Mouse (Mus musculus) CH12.LX (cell line): ENCODE measurements around the gene Axdnd1. TPM values are rescaled to one million over a fixed set of nuclear protein-coding genes. Genes with fewer than 3 reads are reported as not detected.

Experiments used
- DNase-seq: peaks from one replicate; pipeline ENCODE4 v3.0.0-alpha.2; 2013; ENCODE audit errors: extremely low read depth
- H3K27ac ChIP-seq: 2 replicates; pipeline ENCODE4 v1.5.1; 2012; ENCODE audit warnings: low read depth, mild to moderate bottlenecking, control low read depth, moderate library complexity; ENCODE audit not compliant: insufficient read depth
- H3K27me3 ChIP-seq: replicated peaks from 2 replicates; pipeline ENCODE3; 2012; ENCODE audit warnings: inconsistent platforms
- H3K36me3 ChIP-seq, 2 experiments: replicated peaks in 1 of 2; 2 replicates each; pipeline versions ENCODE3 to v1.6.1; 2012; ENCODE audit warnings: inconsistent platforms in 1 of 2, low read length in 1 of 2, mild to moderate bottlenecking in 1 of 2, mixed read lengths in 1 of 2, moderate library complexity in 1 of 2; ENCODE audit not compliant: control insufficient read depth in 1 of 2, insufficient read depth in 1 of 2
- H3K4me1 ChIP-seq, 2 experiments: 2 replicates each; pipeline ENCODE4 v1.6.1; 2012; ENCODE audit warnings: inconsistent platforms in 1 of 2, moderate library complexity in 1 of 2; ENCODE audit not compliant: insufficient read depth in 2 of 2, control insufficient read depth in 1 of 2
- H3K4me2 ChIP-seq: 2 replicates; pipeline ENCODE4 v1.6.1; 2012; ENCODE audit warnings: low read depth, mild to moderate bottlenecking, control low read depth; ENCODE audit not compliant: poor library complexity, insufficient read depth, severe bottlenecking
- H3K4me3 ChIP-seq, 3 experiments: fragments of 150-350 bp in 1 of 3; sonication (generic) in 1 of 3; replicated peaks in 1 of 3; 2 replicates each; pipeline versions ENCODE3 to v1.5.1; 2011 to 2012; ENCODE audit warnings: low read depth in 2 of 3, low read length in 2 of 3, mild to moderate bottlenecking in 2 of 3, moderate library complexity in 2 of 3, control low read depth in 1 of 3, improper control_type of control experiment in 1 of 3, inconsistent platforms in 1 of 3, mixed read lengths in 1 of 3; ENCODE audit not compliant: poor library complexity in 1 of 3
- H3K79me2 ChIP-seq: replicated peaks from 2 replicates; pipeline ENCODE4 v1.6.1; 2012; ENCODE audit warnings: mild to moderate bottlenecking, moderate library complexity; ENCODE audit not compliant: control insufficient read depth, poor library complexity, insufficient read depth, severe bottlenecking; ENCODE audit errors: extremely low read depth
- H3K9ac ChIP-seq: 2 replicates; pipeline ENCODE4 v1.6.1; 2012; ENCODE audit warnings: low read depth, mild to moderate bottlenecking, control low read depth, moderate library complexity; ENCODE audit not compliant: insufficient read depth
- H3K9me3 ChIP-seq: replicated peaks from 2 replicates; pipeline ENCODE3; 2012; ENCODE audit warnings: low read length, inconsistent platforms, mixed read lengths
- CHD1 ChIP-seq: IDR thresholded peaks from 2 replicates; pipeline ENCODE4 v1.6.1; 2012; ENCODE audit warnings: low read depth, low read length, improper control_type of control experiment, inconsistent platforms
- CHD2 ChIP-seq: IDR thresholded peaks from 2 replicates; pipeline ENCODE4 v1.6.1; 2011; ENCODE audit warnings: low read length, improper control_type of control experiment
- CTCF ChIP-seq, 2 experiments: IDR thresholded peaks in 1 of 2; conservative IDR thresholded peaks in 1 of 2; 2 replicates each; pipeline ENCODE4 v1.5.1; 2011 to 2012; ENCODE audit warnings: low read depth in 2 of 2, low read length in 2 of 2, improper control_type of control experiment in 1 of 2, inconsistent platforms in 1 of 2, mild to moderate bottlenecking in 1 of 2, moderate library complexity in 1 of 2
- E2F4 ChIP-seq: IDR thresholded peaks from 2 replicates; pipeline ENCODE4 v1.6.1; 2011; ENCODE audit warnings: low read depth, low read length, improper control_type of control experiment; ENCODE audit not compliant: insufficient replicate concordance
- HCFC1 ChIP-seq: IDR thresholded peaks from 2 replicates; pipeline ENCODE4 v1.6.1; 2012; ENCODE audit warnings: low read depth, mild to moderate bottlenecking, inconsistent platforms, low read length, improper control_type of control experiment
- MEF2A ChIP-seq: IDR thresholded peaks from 2 replicates; pipeline ENCODE4 v1.6.1; 2014; ENCODE audit warnings: low read depth, mild to moderate bottlenecking, inconsistent platforms, low read length, improper control_type of control experiment, borderline replicate concordance
- MXI1 ChIP-seq: IDR thresholded peaks from 2 replicates; pipeline ENCODE4 v1.6.1; 2011; ENCODE audit warnings: mild to moderate bottlenecking, low read depth, low read length, improper control_type of control experiment
- POLR2AphosphoS2 ChIP-seq: IDR thresholded peaks from 2 replicates; pipeline ENCODE4 v1.6.1; 2011; ENCODE audit warnings: low read depth, low read length, improper control_type of control experiment
- SIN3A ChIP-seq: IDR thresholded peaks from 2 replicates; pipeline ENCODE4 v1.6.1; 2012; ENCODE audit warnings: low read length, improper control_type of control experiment, inconsistent platforms
- TBP ChIP-seq: conservative IDR thresholded peaks from 2 replicates; pipeline ENCODE4 v1.6.1; 2011; ENCODE audit warnings: low read depth, low read length, improper control_type of control experiment
- TCF12 ChIP-seq: IDR thresholded peaks from 2 replicates; pipeline ENCODE4 v1.6.1; 2014; ENCODE audit warnings: low read depth, mild to moderate bottlenecking, inconsistent platforms, low read length, improper control_type of control experiment
- UBTF ChIP-seq: IDR thresholded peaks from 2 replicates; pipeline ENCODE4 v1.6.1; 2012; ENCODE audit warnings: low read depth, mild to moderate bottlenecking, inconsistent platforms, low read length, improper control_type of control experiment, moderate library complexity
- USF1 ChIP-seq: IDR thresholded peaks from 2 replicates; pipeline ENCODE4 v1.6.1; 2014; ENCODE audit warnings: low read depth, mild to moderate bottlenecking, inconsistent platforms, low read length, improper control_type of control experiment
- ZKSCAN1 ChIP-seq: IDR thresholded peaks from 2 replicates; pipeline ENCODE4 v1.6.1; 2012; ENCODE audit warnings: low read depth, inconsistent platforms, low read length, improper control_type of control experiment, borderline replicate concordance
- ZMIZ1 ChIP-seq: IDR thresholded peaks from 2 replicates; pipeline ENCODE4 v1.6.1; 2012; ENCODE audit warnings: low read depth, mild to moderate bottlenecking, inconsistent platforms, low read length, improper control_type of control experiment
- dilution Hi-C: fragments of 300-500 bp; cut with MboI; formaldehyde crosslinking; loops from 2 replicates; pipeline ENCODE4 v1.14.3; 2020; ENCODE audit warnings: low sequenced_read_pairs; ENCODE audit not compliant: extremely low pct_unique_long_range_greater_than_20kb, extremely low pct_ligation_motif_present
- in situ Hi-C: fragments of 300-500 bp; cut with MboI; formaldehyde crosslinking; loops from 3 replicates; pipeline ENCODE4 v1.14.3; 2019; ENCODE audit warnings: low sequenced_read_pairs, low pct_ligation_motif_present, low pct_unique_long_range_greater_than_20kb, mixed read lengths
- polyA plus RNA-seq: library from polyadenylated mRNA; unstranded; fragments of >175 nt; gene quantifications from 2 replicates; pipeline ENCODE4 v1.2.1, GENCODE M21; 2012; ENCODE audit warnings: low read depth; ENCODE audit not compliant: insufficient read length
- total RNA-seq, 2 experiments: library from RNA; depleted of rRNA; stranded (reverse); fragments of 300-350 nt in 1 of 2; fragments of >200 nt in 1 of 2; gene quantifications; 2 replicates each; pipeline ENCODE4 v1.2.3; 2012 to 2014

Axdnd1 gene
- total and polyA plus RNA-seq, 3 experiments, result not detected

DNA sequence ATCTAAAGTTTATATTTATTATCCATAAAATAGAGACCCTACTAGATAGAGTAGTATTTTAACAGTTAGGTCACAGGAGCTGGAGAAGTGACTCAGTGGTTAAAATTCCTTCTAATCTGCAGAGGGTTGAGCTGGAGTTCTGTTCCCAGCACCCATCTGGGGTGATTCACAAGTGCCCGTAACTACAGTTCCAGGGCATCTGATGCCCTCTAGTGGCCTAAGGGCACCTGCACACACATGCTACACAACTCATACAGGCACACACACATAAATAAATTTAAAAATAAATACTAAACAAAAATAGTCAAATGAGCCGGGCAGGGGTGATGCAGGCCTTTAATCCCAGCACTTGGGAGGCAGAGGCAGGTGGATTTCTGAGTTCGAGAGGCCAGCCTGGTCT lies 39.7 kb downstream of the Axdnd1 start:
- in situ Hi-C loops, result no loop called here

DNA sequence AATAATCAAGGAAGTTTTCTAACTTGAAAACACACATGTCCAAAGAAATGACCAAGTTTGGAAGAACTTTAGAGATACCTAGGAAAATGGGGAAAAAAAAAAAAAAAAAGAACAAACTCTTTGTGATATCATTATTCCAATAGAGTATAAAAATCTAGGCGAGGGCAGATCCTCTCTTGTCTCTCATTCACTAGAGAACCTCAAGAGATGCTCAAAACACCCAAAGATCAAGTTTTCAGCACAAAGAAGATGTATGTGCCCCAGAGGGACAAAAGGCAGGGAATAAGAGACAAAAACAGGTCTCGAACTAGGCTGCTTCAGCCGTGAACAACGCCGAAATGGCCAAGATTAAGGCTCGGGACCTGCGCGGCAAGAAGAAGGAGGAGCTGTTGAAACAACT lies 55.2 kb downstream of the Axdnd1 start, which contains the start of gene Gm2000:
Gm2000 (plus strand) TSS at position 301 of the 400 bp plus-strand sequence.
- in situ Hi-C loops, result no loop called here
- no peaks in the 10 kb centered on the region for H3K36me3 ChIP-seq
- no peak within 1 kb of the TSS for H3K4me2 ChIP-seq
- H3K4me1 ChIP-seq, result no peaks in the 10 kb centered on the region
- no peak for DNase-seq
- H3K4me3 ChIP-seq, result no peak within 1 kb of the TSS
- no peak within 1 kb of the TSS for H3K9ac ChIP-seq
- no peaks in the 10 kb centered on the region for H3K79me2 ChIP-seq
- H3K27ac ChIP-seq, result no peak within 1 kb of the TSS
- H3K9me3 ChIP-seq, result no peaks in the 10 kb centered on the region
- H3K27me3 ChIP-seq, result no peaks in the 10 kb centered on the region
- TF ChIP-seq ZKSCAN1 (no peak), ZMIZ1 (no peak), CHD2 (no peak), CHD1 (no peak), MEF2A (no peak), USF1 (no peak), TBP (no peak), CTCF (conservative IDR thresholded peaks at IDR 0.05 in 1 of 2, IDR thresholded peaks at IDR 0.05 in 1 of 2; ENCODE audit: low read depth in 2 of 2, low read length in 2 of 2) (no peak), UBTF (no peak), MXI1 (no peak), TCF12 (no peak), HCFC1 (no peak)
- dilution Hi-C loops, result no loop called here

More for the DNA sequence above, 39.7 kb downstream of the Axdnd1 start:
- no peaks in the 10 kb centered on the region for H3K79me2 ChIP-seq
- H3K36me3 ChIP-seq, result no peaks in the 10 kb centered on the region
- no peak overlapping the region for H3K4me2 ChIP-seq
- TF ChIP-seq SIN3A, result no peak
- peak in 1 of 2 experiments; percentile 13; a peak in 1 of 4 replicates for TF ChIP-seq CTCF (conservative IDR thresholded peaks at IDR 0.05 in 1 of 2, IDR thresholded peaks at IDR 0.05 in 1 of 2; ENCODE audit: low read depth in 2 of 2, low read length in 2 of 2)
- TF ChIP-seq POLR2AphosphoS2, result no peak
- no peak for TF ChIP-seq E2F4
- H3K9me3 ChIP-seq, result peaks cover 5% of the 10 kb centered on the region
- H3K27me3 ChIP-seq, result no peaks in the 10 kb centered on the region
- H3K27ac ChIP-seq, result no peak overlapping the region
- no peak for DNase-seq
- dilution Hi-C loops, result no loop called here
- no peak overlapping the region for H3K4me3 ChIP-seq
- H3K4me1 ChIP-seq, result no peaks in the 10 kb centered on the region
- H3K9ac ChIP-seq, result no peak overlapping the region

GRCm38 (mm10) chr1:156352466-156352865 lies 68.5 kb downstream of the Axdnd1 start:
- dilution Hi-C loops (no loop called here), in situ Hi-C loops (no loop called here)
- Histone ChIP-seq H3K4me2 (no peak overlapping the region), H3K9me3 (peaks cover 8% of the 10 kb centered on the region), H3K9ac (no peak overlapping the region), H3K79me2 (no peaks in the 10 kb centered on the region), H3K4me3 (no peak overlapping the region), H3K4me1 (no peaks in the 10 kb centered on the region), H3K36me3 (no peaks in the 10 kb centered on the region), H3K27me3 (no peaks in the 10 kb centered on the region), H3K27ac (no peak overlapping the region)
- no peak for DNase-seq
- no peak for TF ChIP-seq SIN3A
